Mouse (Mus musculus) adrenal gland, postnatal 4 days (tissue): Measurements from ENCODE around the gene Taf12. TPM values are rescaled to one million over a fixed set of nuclear protein-coding genes. Genes with fewer than 3 reads are reported as not detected.

Source experiments
- DNase-seq, 2 experiments: peaks; one replicate each; pipeline ENCODE4 v3.0.0; 2021 to 2022; ENCODE audit warnings: low spot score in 2 of 2, mixed read lengths in 2 of 2
- total RNA-seq, 2 experiments: library from RNA; stranded (reverse); gene quantifications; 2 replicates each; pipeline ENCODE4 v1.2.3; 2021

Taf12 gene
- total RNA-seq, 2 experiments from 2014 or later: 19.4 to 23.3 TPM

DNA sequence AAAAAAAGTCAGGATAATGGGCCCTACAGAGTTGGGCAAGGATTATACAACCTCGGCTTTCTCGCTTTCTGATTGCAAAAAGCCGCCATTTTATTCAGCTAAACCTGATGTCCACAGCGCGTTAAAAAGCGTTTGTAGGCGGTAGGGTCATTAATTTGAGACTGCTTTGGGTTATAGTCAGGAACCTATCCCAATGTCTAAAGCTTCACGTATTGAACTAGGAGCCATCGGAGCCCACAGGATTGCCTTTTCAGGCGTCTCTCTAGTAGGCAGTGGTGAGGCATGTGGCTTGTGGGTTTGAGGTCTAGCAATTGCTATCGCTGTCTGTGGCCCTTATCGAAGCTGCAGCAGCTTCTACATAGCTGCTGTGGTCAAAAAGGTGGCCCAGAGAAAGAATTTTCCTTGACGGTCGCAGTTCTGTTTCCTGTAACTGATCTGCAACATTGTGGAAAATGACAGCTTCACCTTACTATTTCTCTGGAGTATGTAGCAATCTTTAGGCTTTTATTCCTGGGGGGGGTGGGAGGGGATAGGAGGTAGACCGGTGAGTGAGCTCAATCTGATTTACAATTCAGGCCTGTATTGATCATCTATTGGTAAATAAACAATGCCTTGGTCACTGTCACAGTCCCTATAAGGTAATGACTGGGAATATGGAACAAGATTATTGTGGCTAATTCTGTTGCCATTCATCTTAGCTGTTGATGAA is 35.1 kb downstream of the Taf12 start:
- DNase-seq: no peak

DNA sequence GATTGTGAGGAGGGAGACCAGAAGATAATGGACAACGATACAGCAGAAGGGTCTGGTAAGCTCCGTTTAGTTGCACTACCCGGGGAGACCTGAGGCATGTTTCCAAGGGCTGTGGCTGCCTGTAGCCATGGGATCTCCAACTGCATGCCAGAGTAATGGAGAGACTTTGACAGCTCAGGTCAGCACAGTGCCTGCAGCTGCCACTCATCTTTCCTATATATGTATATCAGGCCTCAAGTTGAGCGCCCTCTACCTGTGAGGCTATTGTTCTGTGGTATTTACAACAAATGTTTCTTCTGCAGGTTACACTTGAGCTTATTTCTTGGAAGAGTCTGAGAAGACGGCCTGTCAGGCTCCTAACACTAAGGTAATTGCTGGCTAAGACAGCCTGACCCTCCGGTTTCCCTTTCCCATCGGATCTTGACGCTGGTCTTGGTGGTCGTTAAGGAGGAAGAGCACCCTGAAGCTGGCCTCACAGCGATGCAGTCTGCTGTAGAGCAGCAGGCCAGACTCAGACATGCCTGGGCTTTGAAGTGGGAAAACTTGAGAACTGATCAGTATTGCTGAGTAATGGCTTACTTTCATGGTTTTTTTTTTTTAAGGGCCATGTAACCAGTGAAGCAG is 35.8 kb downstream of the Taf12 start:
- no peak for DNase-seq

DNA sequence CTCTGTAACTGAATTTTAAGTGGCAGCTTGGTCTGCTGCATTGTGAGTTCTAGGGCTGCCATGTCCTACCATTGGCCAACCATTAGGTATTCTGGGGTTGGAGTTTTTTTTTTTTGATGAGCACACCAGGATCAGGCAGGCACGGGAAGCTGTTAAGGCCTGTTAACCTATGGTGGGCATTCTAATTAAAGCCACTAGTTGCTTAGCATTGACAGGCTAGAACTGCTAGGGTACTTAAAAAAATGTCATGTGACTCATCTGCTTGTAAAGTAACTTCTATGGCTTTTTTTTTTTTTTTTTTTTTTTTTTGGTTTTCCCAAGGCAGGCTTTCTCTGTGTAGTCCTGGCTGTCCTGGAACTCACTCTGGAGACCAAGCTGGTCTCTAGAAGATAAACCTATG is 37.0 kb downstream of the Taf12 start:
- DNase-seq: no peak

DNA sequence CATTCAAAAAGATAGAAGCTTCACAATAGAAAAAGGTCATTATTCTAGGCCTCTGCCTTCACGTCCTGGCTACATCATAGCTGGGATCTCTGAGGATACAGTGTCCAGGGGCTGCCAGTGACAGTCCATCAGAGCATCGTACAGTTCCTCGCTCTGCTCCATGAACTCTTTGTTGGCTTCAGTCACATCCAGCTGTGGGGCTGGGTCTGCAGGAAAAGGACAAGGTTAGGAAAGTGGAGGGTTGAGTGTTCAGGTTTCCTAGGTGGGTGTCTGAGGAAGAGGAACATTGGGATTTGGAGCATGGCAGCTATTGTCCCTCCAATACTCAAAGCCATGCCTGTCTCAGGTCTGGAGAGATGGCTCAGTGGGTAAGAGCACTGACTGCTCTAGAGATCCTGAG is 37.6 kb downstream of the Taf12 start:
- no peak for DNase-seq

DNA sequence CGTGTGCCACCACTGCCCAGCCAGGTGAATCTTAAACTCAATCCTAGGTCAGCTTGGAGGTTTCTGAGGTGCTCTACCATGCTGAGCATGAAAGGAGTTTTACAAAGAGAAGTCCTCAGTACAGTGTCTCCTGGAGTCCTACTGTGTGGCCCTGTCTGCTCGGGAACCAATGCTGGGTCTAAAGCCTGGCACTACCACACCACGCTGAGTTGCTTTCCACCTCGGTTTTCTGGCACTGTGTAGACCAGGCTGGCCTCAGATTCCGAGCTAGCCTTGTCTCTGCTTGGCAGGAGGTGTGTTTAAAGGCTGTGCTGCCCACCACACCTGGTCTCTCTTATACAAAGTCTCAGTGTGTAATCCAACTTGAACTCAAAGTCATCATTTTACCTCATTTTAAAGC is 38.5 kb downstream of the Taf12 start:
- DNase-seq: no peak

DNA sequence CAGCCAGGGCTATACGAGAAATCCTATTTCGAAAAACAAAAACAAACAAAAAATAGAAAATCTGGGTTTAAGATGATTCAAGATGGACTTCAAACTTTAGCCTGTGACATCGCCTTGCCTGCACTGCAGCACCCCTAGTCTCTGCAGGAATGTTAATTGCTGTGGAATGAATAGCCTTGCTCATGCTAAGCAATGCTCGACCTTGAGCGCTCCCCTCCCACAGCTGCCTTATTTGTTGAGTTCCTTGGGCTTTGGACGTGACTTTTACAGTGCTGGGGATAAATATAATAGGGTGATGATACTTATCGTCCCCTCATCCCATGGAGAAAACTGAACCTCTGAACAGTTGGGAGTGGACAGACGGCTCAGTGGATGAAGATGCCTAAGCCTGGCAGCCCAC is 41.5 kb downstream of the Taf12 start:
- DNase-seq: no peak

DNA sequence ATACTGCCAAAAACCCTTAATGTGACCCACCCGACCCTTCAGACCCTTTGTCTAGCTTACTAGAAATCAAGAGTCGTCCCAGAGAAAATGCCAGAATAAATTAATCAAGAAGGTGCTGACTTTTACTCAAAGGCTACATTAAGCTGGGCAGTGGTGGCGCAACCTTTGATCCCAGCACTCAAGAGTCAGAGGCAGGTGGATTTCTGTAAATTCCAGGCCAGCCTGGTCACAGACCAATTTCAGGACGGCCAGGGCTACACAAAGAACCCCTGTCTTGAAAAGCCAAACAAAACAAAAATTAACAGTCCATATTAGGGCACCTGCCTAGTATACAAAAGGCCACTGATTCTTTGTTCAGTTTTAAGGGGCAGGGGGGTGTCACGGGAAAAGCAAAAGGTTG is 52.3 kb downstream of the Taf12 start:
- DNase-seq: no peak

DNA sequence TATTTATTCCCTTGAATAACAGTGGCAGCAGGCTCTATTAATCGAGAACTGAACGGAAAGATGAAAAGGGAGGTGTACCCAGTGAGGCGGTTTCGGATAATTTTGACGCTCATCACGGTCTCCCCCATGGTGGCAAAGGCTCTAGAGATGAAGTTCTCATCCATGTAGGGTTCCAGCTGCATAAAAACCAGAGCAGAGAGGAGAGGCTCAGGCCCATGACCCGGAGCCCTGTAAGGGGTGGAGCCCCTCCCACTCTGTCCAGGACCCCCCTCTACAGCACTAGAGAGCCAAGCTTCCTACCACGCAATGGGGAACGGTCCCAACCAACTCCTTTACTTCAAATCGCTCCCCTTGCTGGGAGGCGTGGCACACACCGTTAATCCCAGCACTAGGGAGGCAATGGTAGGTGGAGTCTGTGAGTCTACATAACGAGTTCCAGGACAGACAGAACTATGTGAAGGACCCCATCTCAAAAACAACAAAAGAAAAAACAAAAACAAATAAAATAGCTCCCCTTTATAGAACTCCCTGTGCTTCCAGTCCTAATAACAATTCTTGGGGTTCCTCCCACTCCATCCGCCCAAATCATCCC is 54.3 kb downstream of the Taf12 start:
- DNase-seq: no peak

DNA sequence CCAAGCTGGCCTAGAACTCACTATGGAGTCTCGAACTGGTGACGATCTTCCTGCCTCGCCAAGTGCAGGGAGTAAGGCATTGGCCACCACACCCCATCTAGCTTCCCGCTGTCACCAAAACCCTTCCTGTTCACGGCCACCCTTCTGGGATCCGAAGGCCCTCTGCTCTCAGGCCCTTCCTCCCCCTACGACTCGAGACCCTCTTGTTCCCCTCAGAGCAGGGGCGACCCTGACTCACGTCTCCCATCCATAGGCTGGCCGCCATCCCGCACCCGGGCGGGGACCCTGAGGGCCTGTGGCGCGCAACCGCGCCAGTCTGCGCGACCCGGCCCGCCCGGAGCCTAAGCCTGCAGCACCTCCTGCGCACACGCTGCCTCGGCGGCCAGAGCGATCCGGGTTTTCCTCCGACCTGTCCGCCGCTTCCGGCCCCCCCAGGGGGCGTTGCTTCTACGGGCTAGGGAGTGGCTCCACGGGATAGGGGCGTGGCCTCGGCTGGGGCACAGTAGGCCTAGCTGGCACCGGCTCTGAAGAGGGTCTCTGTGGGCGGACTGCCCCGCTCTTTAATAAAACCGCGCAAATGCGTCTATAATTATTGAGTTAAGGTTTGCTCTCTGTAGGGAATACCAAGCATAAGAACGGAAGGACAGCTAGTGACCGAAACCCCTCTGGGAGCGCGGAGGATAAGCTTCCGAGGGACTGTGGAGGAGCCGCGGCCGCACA is 55.1 kb downstream of the Taf12 start, which contains the start of gene Trnau1ap:
TSS of gene Trnau1ap (minus strand) at position 424 of the 720 bp plus-strand sequence.
- DNase-seq: peak; percentile 67 to 87

DNA sequence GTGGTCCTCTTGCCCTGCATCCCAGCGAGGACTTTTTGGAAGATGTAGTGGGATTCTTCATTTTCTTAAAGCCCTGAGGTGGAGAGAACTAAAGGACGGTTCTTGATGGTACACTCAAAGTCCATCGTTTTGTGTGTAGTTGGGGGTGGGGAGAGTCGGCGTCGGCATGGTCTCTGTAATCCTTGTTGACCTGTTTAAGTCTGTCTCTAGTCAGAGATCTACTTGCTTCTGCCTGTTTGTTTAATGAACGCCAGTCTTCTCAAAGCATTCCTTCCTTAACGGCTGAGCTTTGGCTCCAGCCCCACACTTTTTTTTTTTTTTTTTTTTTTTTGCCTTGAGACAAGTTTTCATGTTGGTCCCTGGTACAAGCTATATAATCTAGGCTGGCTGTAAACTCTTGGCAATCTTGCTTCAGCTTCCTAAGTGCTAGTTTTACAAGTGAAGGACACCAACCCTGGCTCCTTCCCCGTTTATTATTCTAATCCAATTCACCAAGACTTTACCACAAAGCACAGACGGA is 55.7 kb downstream of the Taf12 start:
- DNase-seq: no peak

DNA sequence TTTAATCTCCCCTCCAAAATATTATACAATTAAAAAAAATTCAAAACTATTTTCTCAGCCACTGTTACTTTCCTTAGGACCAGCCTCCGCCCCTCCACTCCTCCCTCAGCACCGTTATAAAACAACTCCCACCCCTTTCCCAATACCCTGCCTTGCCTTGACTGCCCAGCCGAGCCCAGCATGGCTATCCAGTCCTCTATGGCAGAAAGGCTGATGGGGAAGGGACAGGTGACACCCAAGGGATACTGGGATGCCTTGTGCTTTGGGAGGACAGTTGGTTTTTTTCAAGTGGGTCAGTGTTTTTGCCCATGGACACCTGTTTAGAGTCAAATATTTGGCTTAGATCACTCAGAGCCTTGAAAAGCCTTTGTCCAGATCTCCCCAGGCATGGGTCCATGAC is 57.8 kb downstream of the Taf12 start:
- DNase-seq: no peak

DNA sequence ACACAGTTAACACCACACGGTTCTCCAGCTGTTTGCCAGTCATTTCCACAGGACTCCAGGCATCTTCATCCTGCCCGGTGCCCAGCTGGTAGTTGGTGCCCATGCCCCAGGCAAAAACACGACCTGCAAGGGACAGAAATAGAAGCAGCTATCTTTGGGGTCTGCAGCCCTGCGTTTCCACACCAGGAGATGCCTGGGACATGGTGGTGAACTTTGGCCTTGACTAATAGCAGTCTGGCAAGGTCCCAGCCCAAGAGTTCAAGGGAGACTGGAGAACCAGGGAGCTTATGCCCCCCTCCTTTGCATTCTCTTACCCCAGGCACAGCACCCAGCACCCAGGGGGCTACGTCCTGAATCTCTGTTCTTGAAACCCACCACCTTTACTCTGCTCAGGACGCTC is 58.7 kb downstream of the Taf12 start:
- no peak for DNase-seq

DNA sequence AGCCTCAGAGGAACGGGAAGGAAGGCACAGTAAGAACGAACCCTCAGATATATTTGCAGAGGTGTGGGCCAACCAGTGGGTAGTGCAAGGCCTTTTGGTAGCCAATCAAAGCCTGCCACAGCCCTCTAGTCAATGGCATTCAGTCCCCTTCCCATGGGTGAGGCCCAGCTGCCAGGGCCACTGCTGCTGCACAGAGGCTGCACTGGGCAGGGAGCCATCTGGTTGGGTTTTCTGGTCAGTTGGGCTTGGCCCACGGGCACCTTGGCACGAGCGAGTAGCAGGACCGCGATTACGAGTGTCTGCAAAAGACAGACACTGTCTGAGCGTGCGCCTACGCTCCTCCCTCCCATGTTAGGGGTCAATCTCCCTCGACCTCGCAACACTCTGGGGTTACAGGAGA is 64.8 kb downstream of the Taf12 start:
- DNase-seq: no peak

DNA sequence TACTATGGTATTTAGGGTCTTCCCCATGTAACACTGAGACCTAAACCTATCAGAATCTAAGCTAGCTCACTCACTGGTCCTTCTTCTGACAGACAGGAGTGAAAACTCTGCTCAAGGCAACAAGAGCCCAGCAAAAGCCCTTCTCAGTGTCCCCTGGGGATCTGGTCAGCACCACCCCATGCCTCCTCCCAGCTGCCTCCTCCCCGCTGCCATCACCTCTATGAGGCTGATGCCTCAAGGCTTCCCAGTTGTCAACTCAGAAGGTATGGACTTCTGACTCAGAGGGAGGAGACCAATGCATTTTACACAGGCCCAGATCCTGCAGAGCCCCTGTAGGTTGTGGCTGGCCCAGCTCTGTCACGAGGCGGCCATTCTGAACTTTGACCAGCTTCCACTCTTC is 67.3 kb downstream of the Taf12 start:
- DNase-seq: no peak

DNA sequence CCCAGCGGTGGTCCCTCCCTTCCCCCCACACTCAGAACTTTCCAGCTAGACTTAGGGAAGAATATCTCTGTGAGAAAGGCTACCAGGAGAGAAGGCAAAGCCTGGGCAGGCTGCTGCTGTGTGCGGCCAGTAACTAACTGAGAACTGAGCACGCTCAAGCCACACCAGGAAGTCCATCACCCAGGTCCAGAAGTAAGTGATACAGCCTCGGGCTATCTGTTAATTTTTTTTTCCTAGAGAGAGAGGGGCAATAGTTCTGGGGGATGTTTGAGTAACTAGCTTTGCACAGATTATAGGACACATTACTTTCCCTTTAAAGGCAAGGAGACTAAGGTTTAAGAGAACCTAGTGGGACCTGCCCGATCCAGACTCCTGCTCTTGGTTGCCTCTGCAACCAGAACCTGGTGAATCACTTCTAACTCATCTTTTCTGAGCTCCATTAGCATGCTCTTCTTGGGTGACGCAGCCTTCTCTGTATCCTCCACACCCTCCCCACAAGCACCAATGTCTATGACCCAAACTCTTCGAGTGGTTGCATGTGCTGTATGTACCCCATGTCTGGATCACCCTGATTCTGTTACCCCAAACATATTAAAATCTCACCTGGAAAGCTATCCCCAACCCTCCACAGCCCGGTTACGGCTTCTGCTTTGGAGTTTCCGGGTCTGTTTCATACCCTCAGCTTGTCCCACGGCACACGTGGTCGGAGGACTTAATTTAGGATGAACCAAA is 70.4 kb downstream of the Taf12 start:
- no peak for DNase-seq

Other genes starting within 250 kb of the Taf12 start
- under 1 TPM; 0.70 to 0.73 TPM for gene Gm10300, start 199.7 kb upstream of the Taf12 start, total RNA-seq
- gene Epb41, start 199.1 kb upstream of the Taf12 start, total RNA-seq: 10 to 100 TPM; 67.2 to 91.2 TPM
- gene Oprd1, start 129.9 kb upstream of the Taf12 start, total RNA-seq: under 1 TPM; 0.50 to 0.59 TPM
- 10 to 100 TPM; 61.7 to 63.4 TPM for gene Ythdf2, start 62.1 kb upstream of the Taf12 start, total RNA-seq
- gene Gmeb1, start 12.8 kb upstream of the Taf12 start, total RNA-seq: 10 to 100 TPM; 19.8 to 26.8 TPM
- gene Rab42, start 29.0 kb downstream of the Taf12 start, total RNA-seq: 1 to 10 TPM; 4.3 to 6.6 TPM
- gene Trnau1ap, start 55.2 kb downstream of the Taf12 start, total RNA-seq: 10 to 100 TPM; 40.3 to 45.8 TPM
- 10 to 100 TPM; 29.9 to 34.2 TPM for gene Rcc1, start 79.2 kb downstream of the Taf12 start, total RNA-seq
- gene Phactr4, start 148.1 kb downstream of the Taf12 start, total RNA-seq: 10 to 100 TPM; 48.5 to 59.9 TPM
- 10 to 100 TPM; 13.5 to 13.6 TPM for gene Med18, start 189.5 kb downstream of the Taf12 start, total RNA-seq
- 10 to 100 TPM; 12.5 to 14.3 TPM for gene Sesn2, start 236.1 kb downstream of the Taf12 start, total RNA-seq